Mouse (Mus musculus) ES-Bruce4 (cell line): ENCODE data around the gene Tmub2. TPM values are rescaled to one million over a fixed set of nuclear protein-coding genes. Genes with fewer than 3 reads are reported as not detected.

Source experiments
- H3K27ac ChIP-seq: 2 replicates; pipeline ENCODE4 v1.5.1; 2012; ENCODE audit warnings: low read length, inconsistent platforms; ENCODE audit not compliant: insufficient read depth
- H3K27me3 ChIP-seq: 2 replicates; pipeline ENCODE4 v1.6.1; 2012; ENCODE audit warnings: mild to moderate bottlenecking, low read length, inconsistent platforms; ENCODE audit not compliant: control insufficient read depth, poor library complexity, insufficient read depth, severe bottlenecking
- H3K36me3 ChIP-seq: 2 replicates; pipeline ENCODE4 v1.6.1; 2012; ENCODE audit warnings: inconsistent platforms, mild to moderate bottlenecking, low read length, moderate library complexity; ENCODE audit not compliant: control insufficient read depth, poor library complexity, insufficient read depth, severe bottlenecking
- H3K4me1 ChIP-seq: one replicate; pipeline ENCODE4 v1.8.1; 2011; ENCODE audit warnings: low read length; ENCODE audit not compliant: control insufficient read depth, insufficient read depth
- H3K4me3 ChIP-seq: 2 replicates; pipeline ENCODE4 v1.5.1; 2011; ENCODE audit warnings: low read depth, mild to moderate bottlenecking, low read length
- H3K9ac ChIP-seq: 2 replicates; pipeline ENCODE4 v1.6.1; 2012; ENCODE audit warnings: low read depth, mild to moderate bottlenecking, inconsistent platforms; ENCODE audit not compliant: poor library complexity, severe bottlenecking
- H3K9me3 ChIP-seq: replicated peaks from 2 replicates; pipeline ENCODE4 v1.6.1; 2012; ENCODE audit warnings: mild to moderate bottlenecking, low read length, inconsistent platforms; ENCODE audit not compliant: control insufficient read depth, poor library complexity, insufficient read depth, severe bottlenecking
- CTCF ChIP-seq: IDR thresholded peaks from one replicate; pipeline ENCODE4 v1.8.1; 2011; ENCODE audit warnings: low read depth, low read length
- EP300 ChIP-seq: IDR thresholded peaks from 2 replicates; pipeline ENCODE4 v1.6.1; 2011; ENCODE audit warnings: low read depth, low read length; ENCODE audit not compliant: insufficient read depth
- POLR2A ChIP-seq: IDR thresholded peaks from one replicate; pipeline ENCODE4 v1.8.1; 2011; ENCODE audit warnings: low read length; ENCODE audit not compliant: insufficient read depth
- polyA plus RNA-seq: library from polyadenylated mRNA; stranded (reverse); fragments of >200 nt; gene quantifications from 2 replicates; pipeline ENCODE4 v1.2.4, GENCODE M21; 2011; ENCODE audit warnings: low read depth; ENCODE audit not compliant: missing spikeins, insufficient read depth, insufficient read length

Tmub2 gene
- polyA plus RNA-seq, 1 experiment = 20.0 TPM

DNA sequence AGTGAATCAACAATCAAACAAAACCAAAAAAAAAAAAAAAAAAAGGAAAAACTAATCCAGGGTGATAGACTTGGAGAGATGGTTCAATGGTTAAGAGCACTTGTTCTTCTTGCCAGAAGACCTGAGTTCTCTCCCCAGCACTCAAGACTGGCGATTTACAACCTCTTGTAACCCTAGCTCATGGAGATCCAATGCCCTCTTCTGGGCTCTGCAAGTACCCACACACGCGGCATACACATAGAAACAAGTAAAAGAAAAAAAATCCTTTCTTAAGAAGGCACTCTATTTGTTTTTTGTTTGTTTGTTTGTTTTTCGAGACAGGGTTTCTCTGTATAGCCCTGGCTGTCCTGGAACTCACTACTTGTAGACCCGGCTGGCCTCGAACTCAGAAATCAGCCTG is 809 bp upstream of the Tmub2 start:
- Histone ChIP-seq H3K27me3 (no peaks in the 10 kb centered on the region), H3K4me1 (no peaks in the 10 kb centered on the region), H3K9ac (peak overlapping the region; percentile 50), H3K4me3 (peak overlapping the region; percentile 60), H3K36me3 (peaks cover 9% of the 10 kb centered on the region; the same call in 1 of the 2 replicates), H3K9me3 (no peaks in the 10 kb centered on the region), H3K27ac (peak overlapping the region; percentile 89)
- no peak for TF ChIP-seq CTCF
- TF ChIP-seq POLR2A = no peak
- no peak for TF ChIP-seq EP300

DNA sequence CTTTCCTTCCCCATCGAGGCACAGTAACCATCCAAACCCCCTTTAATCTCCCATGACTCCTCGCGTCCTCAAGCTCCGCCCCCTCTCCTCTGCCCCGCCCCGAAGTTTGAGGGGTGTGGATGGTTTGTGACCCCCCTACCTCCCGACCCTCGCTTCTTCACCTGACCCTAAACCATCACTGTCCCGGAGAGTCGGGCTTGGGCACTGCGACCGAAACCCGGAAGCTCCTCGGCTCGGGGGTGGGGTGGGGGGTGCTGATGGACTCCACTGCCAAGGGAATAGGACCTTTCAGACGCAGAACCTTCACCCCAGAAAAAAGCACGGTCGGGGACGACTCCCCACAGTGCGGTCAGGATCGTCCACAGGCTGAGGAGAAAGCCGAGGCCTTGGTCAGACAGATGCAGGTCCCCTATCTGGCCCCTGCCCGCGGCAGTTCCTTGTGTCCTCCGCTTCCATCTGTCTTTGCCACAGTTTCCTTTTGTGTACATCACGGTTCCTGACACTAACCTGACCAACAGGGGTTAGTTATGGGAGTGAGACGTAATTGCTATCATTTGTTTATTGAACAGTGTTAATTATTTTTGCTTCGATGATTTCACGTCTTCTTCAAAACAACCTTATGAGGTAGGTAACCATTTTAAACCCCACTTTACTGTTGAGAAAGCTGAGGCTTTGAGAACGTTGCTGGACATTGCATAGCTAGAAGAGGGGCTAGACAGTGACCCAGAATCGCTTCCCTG is 534 bp downstream of the Tmub2 start:
- Histone ChIP-seq H3K36me3 (peaks cover 9% of the 10 kb centered on the region; the same call in 1 of the 2 replicates), H3K27ac (peak overlapping the region; percentile 41; the same call in 1 of the 2 replicates), H3K4me1 (no peaks in the 10 kb centered on the region), H3K9me3 (no peaks in the 10 kb centered on the region), H3K4me3 (peak overlapping the region; percentile 92), H3K27me3 (no peaks in the 10 kb centered on the region), H3K9ac (peak overlapping the region; percentile 75)
- no peak for TF ChIP-seq POLR2A
- no peak for TF ChIP-seq CTCF
- no peak for TF ChIP-seq EP300

DNA sequence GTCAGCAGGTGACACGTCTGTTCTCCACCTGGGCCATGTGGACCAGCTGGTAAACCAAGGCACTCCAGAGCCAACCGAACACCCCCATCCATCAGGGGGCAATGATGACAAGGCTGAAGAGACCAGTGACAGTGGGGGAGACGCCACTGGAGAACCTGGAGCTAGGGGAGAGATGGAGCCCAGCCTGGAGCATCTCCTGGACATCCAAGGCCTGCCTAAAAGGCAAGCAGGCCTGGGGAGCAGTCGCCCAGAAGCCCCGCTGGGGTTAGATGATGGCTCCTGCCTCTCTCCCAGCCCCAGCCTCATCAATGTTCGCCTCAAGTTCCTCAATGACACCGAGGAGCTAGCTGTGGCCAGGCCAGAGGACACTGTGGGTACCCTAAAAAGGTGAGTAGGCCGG is 2.8 kb downstream of the Tmub2 start:
- Histone ChIP-seq H3K27me3 (no peaks in the 10 kb centered on the region), H3K9ac (no peak overlapping the region), H3K27ac (no peak overlapping the region), H3K36me3 (peaks cover 24% of the 10 kb centered on the region), H3K4me3 (no peak overlapping the region), H3K4me1 (no peaks in the 10 kb centered on the region), H3K9me3 (no peaks in the 10 kb centered on the region)
- no peak for TF ChIP-seq CTCF

DNA sequence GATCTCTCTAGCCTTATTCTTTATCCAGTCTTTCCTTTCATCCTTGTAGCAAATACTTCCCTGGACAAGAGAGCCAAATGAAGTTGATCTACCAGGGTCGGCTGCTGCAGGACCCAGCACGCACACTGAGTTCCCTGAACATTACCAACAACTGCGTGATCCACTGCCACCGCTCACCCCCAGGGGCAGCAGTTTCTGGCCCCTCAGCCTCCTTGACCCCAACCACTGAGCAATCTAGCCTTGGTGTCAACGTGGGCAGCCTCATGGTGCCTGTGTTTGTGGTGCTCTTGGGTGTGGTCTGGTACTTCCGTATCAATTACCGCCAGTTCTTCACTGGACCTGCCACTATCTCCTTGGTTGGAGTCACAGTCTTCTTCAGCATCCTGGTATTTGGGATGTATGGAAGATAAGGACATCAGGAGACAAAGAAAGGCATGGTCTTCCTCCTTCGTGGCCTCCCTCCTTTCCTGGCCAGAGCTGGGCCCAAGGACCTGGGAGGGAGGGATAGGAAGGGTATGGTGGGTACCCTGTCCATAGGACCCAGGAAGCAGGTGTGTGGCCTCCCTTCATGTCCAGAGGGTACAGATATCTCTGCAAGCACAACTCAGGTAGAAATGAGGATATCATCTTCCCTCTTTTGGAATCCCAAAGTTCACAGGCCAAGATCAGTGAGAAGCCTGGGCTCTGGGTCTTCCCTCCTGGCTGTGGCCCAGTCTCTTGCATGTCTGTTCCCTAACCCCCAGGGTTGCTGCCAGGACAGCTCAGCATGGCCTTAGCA is 3.5 kb downstream of the Tmub2 start:
- H3K9ac ChIP-seq = no peak overlapping the region
- no peak overlapping the region for H3K27ac ChIP-seq
- TF ChIP-seq CTCF = no peak
- no peak for TF ChIP-seq EP300
- no peak for TF ChIP-seq POLR2A
- H3K36me3 ChIP-seq = peaks cover 31% of the 10 kb centered on the region
- no peaks in the 10 kb centered on the region for H3K4me1 ChIP-seq
- no peaks in the 10 kb centered on the region for H3K27me3 ChIP-seq
- H3K4me3 ChIP-seq = no peak overlapping the region
- H3K9me3 ChIP-seq = no peaks in the 10 kb centered on the region

DNA sequence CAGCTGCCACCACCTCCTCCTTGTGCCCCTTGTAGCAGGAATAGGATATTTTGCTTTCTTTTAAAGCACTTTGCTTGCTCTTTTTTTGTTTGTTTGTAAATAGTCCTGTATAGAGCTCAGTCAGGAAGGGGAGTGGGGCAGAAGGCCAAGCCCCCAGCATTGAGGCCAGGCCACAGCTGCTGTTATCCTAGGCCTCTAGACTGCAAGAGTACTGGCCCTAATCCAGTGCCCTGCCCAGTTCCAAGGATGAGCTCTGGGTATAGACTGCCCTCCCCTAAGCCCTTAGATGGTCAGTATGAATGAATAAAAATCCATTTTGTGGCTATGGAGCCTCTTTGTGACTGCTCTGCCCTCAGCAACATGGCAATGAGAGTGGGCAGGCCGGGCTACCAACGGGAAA is 4.2 kb downstream of the Tmub2 start:
- Histone ChIP-seq H3K4me1 (no peaks in the 10 kb centered on the region), H3K27me3 (no peaks in the 10 kb centered on the region), H3K4me3 (no peak overlapping the region), H3K9me3 (no peaks in the 10 kb centered on the region), H3K9ac (no peak overlapping the region), H3K27ac (no peak overlapping the region), H3K36me3 (peaks cover 38% of the 10 kb centered on the region)
- no peak for TF ChIP-seq CTCF
- TF ChIP-seq POLR2A = no peak
- TF ChIP-seq EP300 = no peak

DNA sequence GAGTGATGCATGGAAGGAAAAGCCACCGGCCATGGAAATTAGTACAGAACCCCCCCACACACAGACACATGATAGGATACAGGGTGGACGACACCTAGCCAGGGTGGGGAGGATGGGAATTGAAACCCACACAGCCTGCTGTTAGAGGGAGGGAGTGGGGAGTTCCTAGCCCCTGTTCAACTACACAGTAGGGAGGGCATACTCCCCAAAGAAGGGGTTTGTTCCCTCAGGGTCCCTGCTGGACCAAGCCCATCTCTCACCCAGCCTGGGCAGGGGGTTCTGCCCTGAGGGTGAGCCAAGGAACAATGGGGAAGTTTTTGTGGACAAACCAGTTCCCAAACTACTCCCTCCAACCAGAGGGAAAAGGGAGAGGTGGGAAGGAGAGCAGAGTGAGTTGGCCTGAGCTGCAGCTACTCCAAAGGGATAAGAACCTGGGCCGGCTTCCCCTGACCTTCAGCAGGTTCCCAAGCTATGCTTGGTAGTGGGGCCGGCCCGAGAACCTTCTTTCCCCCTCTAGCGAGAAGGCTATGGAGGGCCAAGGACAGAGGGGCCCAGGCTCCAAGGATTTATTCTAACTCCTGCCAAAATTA is 4.9 kb downstream of the Tmub2 start:
- peaks cover 3% of the 10 kb centered on the region for H3K4me1 ChIP-seq
- no peak overlapping the region for H3K4me3 ChIP-seq
- H3K36me3 ChIP-seq = peaks cover 44% of the 10 kb centered on the region
- peak overlapping the region; percentile 8; the same call in 1 of the 2 replicates for H3K27ac ChIP-seq
- H3K27me3 ChIP-seq = no peaks in the 10 kb centered on the region
- H3K9ac ChIP-seq = no peak overlapping the region
- H3K9me3 ChIP-seq = no peaks in the 10 kb centered on the region
- TF ChIP-seq POLR2A (no peak), CTCF (no peak), EP300 (no peak)
